8 mouse cellular contexts compared by ENCODE assay signal in genomic region chr11:78550168-78551058, GRCm38 (mm10). TPM values are rescaled to one million over a fixed set of nuclear protein-coding genes. Genes with fewer than 3 reads are reported as not detected.
DNase-seq lines count a peak whose midpoint lies in the region; ATAC-seq and TF ChIP-seq lines count a peak whose summit lies in the region.

Tmem97 (minus strand) TSS chr11:78550777.

- peak; percentile 99 for TF ChIP-seq POLR2A in CH12.LX (IDR thresholded peaks at IDR 0.05; ENCODE audit: low read depth, low read length)

- WGBS in forebrain, embryonic 11.5 days, result under 1% methylated on average over 60 of the region's 60 CpGs
- under 1% methylated on average over 60 of the region's 60 CpGs for WGBS in heart, embryonic 16.5 days
- under 1% methylated on average over 60 of the region's 60 CpGs for WGBS in liver, embryonic 15.5 days (ENCODE audit: insufficient replicate concordance)
- under 1% methylated on average over 60 of the region's 60 CpGs for WGBS in neural tube, embryonic 12.5 days

- no peaks in the 10 kb centered on the region for H3K27me3 ChIP-seq in CH12.LX (replicated peaks)
- H3K27me3 ChIP-seq in forebrain, embryonic 11.5 days (ENCODE audit: control insufficient read depth, insufficient read depth, low read length), result no peaks in the 10 kb centered on the region
- no peaks in the 10 kb centered on the region for H3K27me3 ChIP-seq in heart, embryonic 16.5 days (ENCODE audit: control insufficient read depth, insufficient read depth, low read length)
- H3K27me3 ChIP-seq in liver, embryonic 15.5 days, result no peaks in the 10 kb centered on the region
- no peaks in the 10 kb centered on the region for H3K27me3 ChIP-seq in neural tube, embryonic 12.5 days (replicated peaks)

- peaks cover 14% of the 10 kb centered on the region for H3K9me3 ChIP-seq in CH12.LX (replicated peaks; ENCODE audit: low read length)
- no peaks in the 10 kb centered on the region for H3K9me3 ChIP-seq in forebrain, embryonic 11.5 days (ENCODE audit: control insufficient read depth, low read length)
- peaks cover 8% of the 10 kb centered on the region; the same call in 1 of the 2 replicates for H3K9me3 ChIP-seq in heart, embryonic 16.5 days (replicated peaks; ENCODE audit: control insufficient read depth, low read length)
- no peaks in the 10 kb centered on the region for H3K9me3 ChIP-seq in liver, embryonic 15.5 days (replicated peaks)
- H3K9me3 ChIP-seq in neural tube, embryonic 12.5 days, result peaks cover 4% of the 10 kb centered on the region; the same call in 1 of the 2 replicates

- peaks cover 46% of the 10 kb centered on the region for H3K79me2 ChIP-seq in CH12.LX (replicated peaks; ENCODE audit: control insufficient read depth, extremely low read depth, insufficient read depth, poor library complexity, severe bottlenecking)

- no peak; a peak in 1 of 4 replicates for TF ChIP-seq CTCF in CH12.LX (conservative IDR thresholded peaks at IDR 0.05 in 1 of 2, IDR thresholded peaks at IDR 0.05 in 1 of 2; ENCODE audit: low read depth in 2 of 2, low read length in 2 of 2)

- in situ Hi-C loops in CH12.LX (cut with MboI; ENCODE audit: low pct_ligation_motif_present, low pct_unique_long_range_greater_than_20kb, low sequenced_read_pairs), result loop anchor here (25.0 kb wide), 1 partner anchor 662 kb away; no protein-coding TSS in a partner anchor

- H3K9ac ChIP-seq in CH12.LX (ENCODE audit: insufficient read depth, low read depth), result peak within 1 kb of the TSS; percentile 61
- peak within 1 kb of the TSS; percentile 82 for H3K9ac ChIP-seq in forebrain, embryonic 11.5 days (ENCODE audit: low read length)
- peak within 1 kb of the TSS; percentile 80 for H3K9ac ChIP-seq in heart, embryonic 16.5 days (ENCODE audit: low read length)
- peak within 1 kb of the TSS; percentile 71 for H3K9ac ChIP-seq in liver, embryonic 15.5 days
- H3K9ac ChIP-seq in neural tube, embryonic 12.5 days, result peak within 1 kb of the TSS; percentile 67

- no peak; the same call in 1 of the 2 replicates for TF ChIP-seq RAD21 in CH12.LX (IDR thresholded peaks at IDR 0.05; ENCODE audit: low read depth, low read length)

- H3K36me3 ChIP-seq in CH12.LX (replicated peaks in 1 of 2; ENCODE audit: control insufficient read depth in 1 of 2, insufficient read depth in 1 of 2, low read length in 1 of 2), result peaks cover 3 to 15% of the 10 kb centered on the region in 2 experiments
- H3K36me3 ChIP-seq in forebrain, embryonic 11.5 days (ENCODE audit: control insufficient read depth, insufficient read depth, low read length), result no peaks in the 10 kb centered on the region
- H3K36me3 ChIP-seq in heart, embryonic 16.5 days (ENCODE audit: control insufficient read depth, insufficient read depth), result no peaks in the 10 kb centered on the region; the same call in 1 of the 2 replicates
- H3K36me3 ChIP-seq in liver, embryonic 15.5 days (replicated peaks), result 0 out of 2 replicates have a peak, but pooled peaks cover 4% of the 10 kb centered on the region
- H3K36me3 ChIP-seq in neural tube, embryonic 12.5 days, result peaks cover 2% of the 10 kb centered on the region; the same call in 1 of the 2 replicates

- DNase-seq in CH12.LX (ENCODE audit: extremely low read depth), result peak; percentile 99
- peak; percentile 92 for DNase-seq in c-Kit-positive CD71-positive TER-119-negative erythroid progenitor cells, embryonic 14.5 days (ENCODE audit: low read depth)
- DNase-seq in forebrain, embryonic 11.5 days (ENCODE audit: low spot score), result peak; percentile 98
- DNase-seq in kidney, postnatal 36 days, result peak; percentile 98
- DNase-seq in telencephalon, adult 2 months (ENCODE audit: low read depth, low spot score), result peak; percentile 97

- peak within 1 kb of the TSS; percentile 50 for H3K27ac ChIP-seq in CH12.LX (ENCODE audit: insufficient read depth, low read depth)
- H3K27ac ChIP-seq in forebrain, embryonic 11.5 days (ENCODE audit: low read depth, low read length), result peak within 1 kb of the TSS; percentile 70
- H3K27ac ChIP-seq in heart, embryonic 16.5 days (ENCODE audit: low read length), result peak within 1 kb of the TSS; percentile 67
- peak within 1 kb of the TSS; percentile 80 for H3K27ac ChIP-seq in liver, embryonic 15.5 days (replicated peaks)
- peak within 1 kb of the TSS; percentile 43; the same call in 1 of the 2 replicates for H3K27ac ChIP-seq in neural tube, embryonic 12.5 days

- peaks cover 6 to 36% of the 10 kb centered on the region in 2 experiments for H3K4me1 ChIP-seq in CH12.LX (ENCODE audit: control insufficient read depth in 1 of 2, insufficient read depth in 2 of 2)
- H3K4me1 ChIP-seq in forebrain, embryonic 11.5 days (replicated peaks; ENCODE audit: control insufficient read depth, insufficient read depth, low read length), result peaks cover 3% of the 10 kb centered on the region; the same call in 1 of the 2 replicates
- peaks cover 15% of the 10 kb centered on the region for H3K4me1 ChIP-seq in heart, embryonic 16.5 days (ENCODE audit: control insufficient read depth, insufficient read depth, low read length)
- peaks cover 50% of the 10 kb centered on the region for H3K4me1 ChIP-seq in liver, embryonic 15.5 days (replicated peaks)
- H3K4me1 ChIP-seq in neural tube, embryonic 12.5 days, result peaks cover 20% of the 10 kb centered on the region

- no peak for TF ChIP-seq EP300 in CH12.LX (IDR thresholded peaks at IDR 0.05; ENCODE audit: low read length)

- peak; percentile 100 for ATAC-seq in forebrain, embryonic 11.5 days (replicated peaks; ENCODE audit: low FRiP score)
- peak; percentile 99 for ATAC-seq in heart, embryonic 16.5 days (replicated peaks; ENCODE audit: extremely low read depth, insufficient read depth, low FRiP score)
- ATAC-seq in liver, embryonic 15.5 days (ENCODE audit: insufficient read depth), result peak; percentile 100
- ATAC-seq in neural tube, embryonic 12.5 days (ENCODE audit: low FRiP score, low read depth), result peak; percentile 99

- peak within 1 kb of the TSS; percentile 60 to 86 (median 83) for H3K4me3 ChIP-seq in CH12.LX (replicated peaks in 1 of 3; ENCODE audit: low read depth in 2 of 3, low read length in 2 of 3, poor library complexity in 1 of 3)
- peak within 1 kb of the TSS; percentile 53 for H3K4me3 ChIP-seq in forebrain, embryonic 11.5 days (ENCODE audit: low read depth, low read length)
- H3K4me3 ChIP-seq in heart, embryonic 16.5 days (ENCODE audit: low read length), result peak within 1 kb of the TSS; percentile 78
- H3K4me3 ChIP-seq in liver, embryonic 15.5 days (replicated peaks), result peak within 1 kb of the TSS; percentile 79
- H3K4me3 ChIP-seq in neural tube, embryonic 12.5 days, result peak within 1 kb of the TSS; percentile 57

- H3K4me2 ChIP-seq in CH12.LX (ENCODE audit: insufficient read depth, low read depth, poor library complexity, severe bottlenecking), result peak within 1 kb of the TSS; percentile 94
- H3K4me2 ChIP-seq in forebrain, embryonic 11.5 days (ENCODE audit: low read depth, low read length, severe bottlenecking), result peak within 1 kb of the TSS; percentile 79
- H3K4me2 ChIP-seq in heart, embryonic 16.5 days (ENCODE audit: low read depth, low read length), result peak within 1 kb of the TSS; percentile 92
- H3K4me2 ChIP-seq in liver, embryonic 15.5 days, result peak within 1 kb of the TSS; percentile 94
- peak within 1 kb of the TSS; percentile 79 for H3K4me2 ChIP-seq in neural tube, embryonic 12.5 days (replicated peaks)

- dilution Hi-C loops in CH12.LX (cut with MboI; ENCODE audit: extremely low pct_ligation_motif_present, extremely low pct_unique_long_range_greater_than_20kb, low sequenced_read_pairs), result no loop called here

TF ChIP-seq in CH12.LX, 34 proteins besides CTCF, POLR2A, EP300 and RAD21 (continues in another document):
- peak; percentile 90 for TF ChIP-seq ZMIZ1 (IDR thresholded peaks at IDR 0.05; ENCODE audit: low read depth, low read length)
- peak; percentile 20; the same call in 1 of the 2 replicates for TF ChIP-seq CHD1 (IDR thresholded peaks at IDR 0.05; ENCODE audit: low read depth, low read length)
- no peak for TF ChIP-seq ZKSCAN1 (IDR thresholded peaks at IDR 0.05; ENCODE audit: borderline replicate concordance, low read depth, low read length)
- TF ChIP-seq GABPA (IDR thresholded peaks at IDR 0.05; ENCODE audit: insufficient replicate concordance, low read depth, low read length), result no peak
- no peak for TF ChIP-seq RCOR1 (conservative IDR thresholded peaks at IDR 0.05; ENCODE audit: low read depth, low read length)
- no peak for TF ChIP-seq SMC3 (IDR thresholded peaks at IDR 0.05; ENCODE audit: low read depth, low read length)
- peak; percentile 93 for TF ChIP-seq NELFE (IDR thresholded peaks at IDR 0.05; ENCODE audit: low read depth, low read length)
- peak; percentile 79; the same call in 1 of the 2 replicates for TF ChIP-seq TBP (conservative IDR thresholded peaks at IDR 0.05; ENCODE audit: low read depth, low read length)
- peak; percentile 78 for TF ChIP-seq POLR2AphosphoS2 (IDR thresholded peaks at IDR 0.05; ENCODE audit: low read depth, low read length)
- TF ChIP-seq KAT2A (IDR thresholded peaks at IDR 0.05; ENCODE audit: insufficient replicate concordance, low read length), result peak; percentile 77; the same call in 1 of the 2 replicates
- 0 out of 2 replicates have a peak, but pooled peaks have one; percentile 55 for TF ChIP-seq MAZ (IDR thresholded peaks at IDR 0.05; ENCODE audit: low read depth, low read length)
- TF ChIP-seq MYC (IDR thresholded peaks at IDR 0.05; ENCODE audit: low read depth, low read length), result peak; percentile 85; the same call in 1 of the 2 replicates
- TF ChIP-seq USF1 (IDR thresholded peaks at IDR 0.05; ENCODE audit: low read depth, low read length), result peak; percentile 86
- TF ChIP-seq MXI1 (IDR thresholded peaks at IDR 0.05; ENCODE audit: low read depth, low read length), result peak; percentile 99
- peak; percentile 97 for TF ChIP-seq CHD2 (IDR thresholded peaks at IDR 0.05; ENCODE audit: low read length)
- peak; percentile 93 for TF ChIP-seq TCF12 (IDR thresholded peaks at IDR 0.05; ENCODE audit: low read depth, low read length)
- TF ChIP-seq USF2 (conservative IDR thresholded peaks at IDR 0.05; ENCODE audit: low read depth, low read length), result peak; percentile 79
- no peak for TF ChIP-seq MAFK (IDR thresholded peaks at IDR 0.05; ENCODE audit: insufficient replicate concordance, low read length)
- peak; percentile 62; the same call in 1 of the 2 replicates for TF ChIP-seq UBTF (IDR thresholded peaks at IDR 0.05; ENCODE audit: low read depth, low read length)
- TF ChIP-seq PAX5 (IDR thresholded peaks at IDR 0.05; ENCODE audit: low read length), result no peak

RNA-seq across cellular contexts. Expression of gene Tmem97, which starts in this region (rescaled TPM):
- total RNA-seq in CH12.LX (2012; rRNA removed) (213 and 282 TPM in 2 replicates), CH12.LX (2014; rRNA removed) (315 and 347 TPM in 2 replicates)
- polyA plus RNA-seq in CH12.LX (2012; ENCODE audit: insufficient read length, low read depth), result 243 and 268 TPM in 2 replicates
- 77.6 and 87.4 TPM in 2 replicates for polyA plus RNA-seq in forebrain, embryonic 11.5 days (2014; fragmentation: Nextera tagmentation; extraction: Ambion mirVana)
- 46.8 and 48.1 TPM in 2 replicates for polyA plus RNA-seq in heart, embryonic 16.5 days (2015; fragmentation: Nextera tagmentation; extraction: Ambion mirVana)
- polyA plus RNA-seq in liver, embryonic 15.5 days (2015; fragmentation: Nextera tagmentation; extraction: Ambion mirVana), result 101 and 112 TPM in 2 replicates
- 39.5 and 40.7 TPM in 2 replicates for polyA plus RNA-seq in neural tube, embryonic 12.5 days (2016; fragmentation: Nextera tagmentation; extraction: Ambion mirVana)

Comparison
In these comparisons a context has a peak if more than half of its experiments do, and no peak if none do; other contexts are left out.
1. Peak in every context shown above with its lines: DNase-seq, ATAC-seq, H3K4me3 ChIP-seq and H3K27ac ChIP-seq.